ENCODE assay signal across 8 mouse cellular contexts in genomic region chr9:57433097-57434032, GRCm38 (mm10). TPM values are rescaled to one million over a fixed set of nuclear protein-coding genes. Genes with fewer than 3 reads are reported as not detected.
DNase-seq lines count a peak whose midpoint lies in the region; ATAC-seq and TF ChIP-seq lines count a peak whose summit lies in the region.

No protein-coding gene starts in this region.

- no peak overlapping the region for H3K4me2 ChIP-seq in forebrain, embryonic 16.5 days (ENCODE audit: low read length)
- no peak overlapping the region for H3K4me2 ChIP-seq in neural tube, embryonic 15.5 days

- peak; percentile 69 for ATAC-seq in forebrain, embryonic 16.5 days
- peak; percentile 67; the same call in 1 of the 2 replicates for ATAC-seq in neural tube, embryonic 15.5 days (ENCODE audit: low FRiP score)

- DNase-seq in ES-E14 (ENCODE audit: low read depth, low spot score): peak; percentile 60
- peak; percentile 81 to 83 for DNase-seq in cerebellum, adult 18-20 months
- peak; percentile 83 for DNase-seq in heart, postnatal 25 days (ENCODE audit: low spot score)
- peak; percentile 77 to 89 for DNase-seq in layer of hippocampus, adult 18-20 months (ENCODE audit: low spot score in 2 of 2)
- DNase-seq in lung, adult 18-20 months: peak; percentile 75 to 83
- DNase-seq in testis, postnatal 10 days (ENCODE audit: low spot score): peak; percentile 87

- in situ Hi-C loops in ES-E14 (cut with MboI; ENCODE audit: low sequenced_read_pairs in 2 of 2, unreplicated experiment in 2 of 2): no loop called here

- 21% methylated on average over 11 of the region's 11 CpGs for WGBS in forebrain, embryonic 16.5 days
- WGBS in neural tube, embryonic 15.5 days: 15% methylated on average over 11 of the region's 11 CpGs

- H3K36me3 ChIP-seq in ES-E14 (ENCODE audit: control insufficient read depth, insufficient read depth, low read length, poor library complexity, severe bottlenecking): peaks cover 8% of the 10 kb centered on the region
- no peaks in the 10 kb centered on the region for H3K36me3 ChIP-seq in forebrain, embryonic 16.5 days (ENCODE audit: control insufficient read depth, insufficient read depth)
- no peaks in the 10 kb centered on the region for H3K36me3 ChIP-seq in neural tube, embryonic 15.5 days

- no peak overlapping the region for H3K9ac ChIP-seq in ES-E14 (ENCODE audit: insufficient read depth, low read depth, low read length, poor library complexity, severe bottlenecking)
- H3K9ac ChIP-seq in forebrain, embryonic 16.5 days (replicated peaks; ENCODE audit: low read depth, low read length): 0 out of 2 replicates have a peak overlapping the region, but pooled peaks have one; percentile 2
- H3K9ac ChIP-seq in neural tube, embryonic 15.5 days (replicated peaks): 0 out of 2 replicates have a peak overlapping the region, but pooled peaks have one; percentile 10

- intact Hi-C loops in heart, postnatal 25 days (cut with DNase I): loop anchor here (1.0 kb wide), 2 partner anchors 174 to 224 kb away; no protein-coding TSS in a partner anchor

- peaks cover 8 to 28% of the 10 kb centered on the region in 2 experiments; a peak in 3 of 4 replicates for H3K4me1 ChIP-seq in ES-E14 (ENCODE audit: control insufficient read depth in 2 of 2, insufficient read depth in 2 of 2, low read length in 2 of 2, poor library complexity in 1 of 2)
- H3K4me1 ChIP-seq in forebrain, embryonic 16.5 days (replicated peaks; ENCODE audit: control insufficient read depth, insufficient read depth, low read length): peaks cover 17% of the 10 kb centered on the region
- H3K4me1 ChIP-seq in neural tube, embryonic 15.5 days: peaks cover 26% of the 10 kb centered on the region

- H3K9me3 ChIP-seq in ES-E14 (ENCODE audit: control insufficient read depth, insufficient read depth, low read depth, low read length): no peaks in the 10 kb centered on the region
- no peaks in the 10 kb centered on the region for H3K9me3 ChIP-seq in forebrain, embryonic 16.5 days (ENCODE audit: control insufficient read depth, low read length)
- H3K9me3 ChIP-seq in neural tube, embryonic 15.5 days (replicated peaks): no peaks in the 10 kb centered on the region

- no peaks in the 10 kb centered on the region for H3K27me3 ChIP-seq in forebrain, embryonic 16.5 days (replicated peaks; ENCODE audit: control insufficient read depth, insufficient read depth, low read length)
- H3K27me3 ChIP-seq in neural tube, embryonic 15.5 days (replicated peaks): no peaks in the 10 kb centered on the region

- H3K4me3 ChIP-seq in ES-E14 (ENCODE audit: insufficient read depth in 1 of 2, low read depth in 1 of 2, low read length in 2 of 2, poor library complexity in 1 of 2, severe bottlenecking in 1 of 2): no peak overlapping the region
- H3K4me3 ChIP-seq in forebrain, embryonic 16.5 days (replicated peaks; ENCODE audit: low read length): no peak overlapping the region
- H3K4me3 ChIP-seq in neural tube, embryonic 15.5 days (replicated peaks): no peak overlapping the region

- no peak overlapping the region for H3K27ac ChIP-seq in ES-E14 (ENCODE audit: insufficient read depth, low read depth, low read length, poor library complexity, severe bottlenecking)
- no peak overlapping the region for H3K27ac ChIP-seq in forebrain, embryonic 16.5 days (ENCODE audit: low read length)
- H3K27ac ChIP-seq in neural tube, embryonic 15.5 days (replicated peaks): peak overlapping the region; percentile 48

TF ChIP-seq in ES-E14, 5 proteins besides CTCF, POLR2A, EP300 and RAD21:
- no peak for TF ChIP-seq MAFK (IDR thresholded peaks at IDR 0.05; ENCODE audit: insufficient read depth, low read depth, low read length)
- no peak for TF ChIP-seq HCFC1 (IDR thresholded peaks at IDR 0.05; ENCODE audit: borderline replicate concordance, insufficient read depth, low read length)
- TF ChIP-seq CHD2 (IDR thresholded peaks at IDR 0.05; ENCODE audit: low read depth, low read length): no peak
- TF ChIP-seq ZC3H11A (IDR thresholded peaks at IDR 0.05; ENCODE audit: borderline replicate concordance, low read depth, low read length): peak; percentile 81; the same call in 1 of the 2 replicates
- TF ChIP-seq ZNF384 (IDR thresholded peaks at IDR 0.05; ENCODE audit: low read depth, low read length): peak; percentile 84

RNA-seq across cellular contexts. Expression of gene Ppcdc, which starts 6.6 kb away (rescaled TPM):
- 41.7 and 48.5 TPM in 2 replicates for total RNA-seq in ES-E14 (2012; rRNA removed)
- polyA plus RNA-seq in forebrain, embryonic 16.5 days (2015; fragmentation: Nextera tagmentation; extraction: Ambion mirVana): 24.0 and 26.9 TPM in 2 replicates
- total RNA-seq in heart, postnatal 25 days (2021): 1 to 10 TPM; 7.8 to 8.7 TPM
- total RNA-seq in layer of hippocampus, adult 18-20 months (2021): 10 to 100 TPM; 16.8 to 17.3 TPM
- polyA plus RNA-seq in neural tube, embryonic 15.5 days (2015; fragmentation: Nextera tagmentation; extraction: Ambion mirVana): 18.4 and 22.7 TPM in 2 replicates

RNA-seq across cellular contexts. Expression of gene Scamp5, which starts 34.5 kb away (rescaled TPM):
- total RNA-seq in ES-E14 (2012; rRNA removed): 50.4 and 67.3 TPM in 2 replicates
- polyA plus RNA-seq in forebrain, embryonic 16.5 days (2015; fragmentation: Nextera tagmentation; extraction: Ambion mirVana): 116 and 135 TPM in 2 replicates
- 1 to 10 TPM; 4.9 to 5.1 TPM for total RNA-seq in heart, postnatal 25 days (2021)
- 100 to 1,000 TPM; 381 to 382 TPM for total RNA-seq in layer of hippocampus, adult 18-20 months (2021)
- 91.1 and 112 TPM in 2 replicates for polyA plus RNA-seq in neural tube, embryonic 15.5 days (2015; fragmentation: Nextera tagmentation; extraction: Ambion mirVana)
